Mouse (Mus musculus) ES-E14 (cell line): ENCODE measurements around the gene 6030445D17Rik. TPM values are rescaled to one million over a fixed set of nuclear protein-coding genes. Genes with fewer than 3 reads are reported as not detected.

ENCODE experiments used
- DNase-seq: peaks from one replicate; pipeline ENCODE4 v3.0.0-alpha.2; 2013; ENCODE audit warnings: low read depth, low spot score
- H3K27ac ChIP-seq: 2 replicates; pipeline ENCODE4 v1.5.1; 2012; ENCODE audit warnings: low read depth, mild to moderate bottlenecking, low read length, moderate library complexity, mixed read lengths; ENCODE audit not compliant: poor library complexity, insufficient read depth, severe bottlenecking
- H3K36me3 ChIP-seq: 2 replicates; pipeline ENCODE4 v1.6.1; 2012; ENCODE audit warnings: mild to moderate bottlenecking, low read length, moderate library complexity, mixed read lengths; ENCODE audit not compliant: control insufficient read depth, poor library complexity, insufficient read depth, severe bottlenecking
- H3K4me1 ChIP-seq, 2 experiments: fragments of 150-350 bp in 1 of 2; sonication (generic) in 1 of 2; 2 replicates each; pipeline ENCODE4 v1.6.1; 2012; ENCODE audit warnings: low read length in 2 of 2, mild to moderate bottlenecking in 1 of 2, mixed read lengths in 1 of 2; ENCODE audit not compliant: control insufficient read depth in 2 of 2, insufficient read depth in 2 of 2, poor library complexity in 1 of 2
- H3K4me3 ChIP-seq, 2 experiments: fragments of 150-350 bp in 1 of 2; sonication (generic) in 1 of 2; 2 replicates each; pipeline ENCODE4 v1.5.1; 2012; ENCODE audit warnings: low read length in 2 of 2, low read depth in 1 of 2, mild to moderate bottlenecking in 1 of 2, mixed read lengths in 1 of 2; ENCODE audit not compliant: insufficient read depth in 1 of 2, poor library complexity in 1 of 2, severe bottlenecking in 1 of 2
- H3K9ac ChIP-seq: 2 replicates; pipeline ENCODE4 v1.6.1; 2012; ENCODE audit warnings: low read depth, mild to moderate bottlenecking, low read length, mixed read lengths; ENCODE audit not compliant: poor library complexity, insufficient read depth, severe bottlenecking
- H3K9me3 ChIP-seq: fragments of 150-350 bp; sonication (generic); 2 replicates; pipeline ENCODE4 v1.6.1; 2012; ENCODE audit warnings: low read depth, mild to moderate bottlenecking, low read length; ENCODE audit not compliant: control insufficient read depth, insufficient read depth
- CHD2 ChIP-seq: IDR thresholded peaks from 2 replicates; pipeline ENCODE4 v1.6.1; 2014; ENCODE audit warnings: mild to moderate bottlenecking, low read depth, low read length, inconsistent platforms
- HCFC1 ChIP-seq: IDR thresholded peaks from 2 replicates; pipeline ENCODE4 v1.6.1; 2012; ENCODE audit warnings: low read length, inconsistent platforms, borderline replicate concordance; ENCODE audit not compliant: insufficient read depth
- MAFK ChIP-seq: IDR thresholded peaks from 2 replicates; pipeline ENCODE4 v1.6.1; 2014; ENCODE audit warnings: mild to moderate bottlenecking, low read depth, low read length, inconsistent platforms; ENCODE audit not compliant: insufficient read depth
- ZC3H11A ChIP-seq: IDR thresholded peaks from 2 replicates; pipeline ENCODE4 v1.6.1; 2012; ENCODE audit warnings: low read depth, mild to moderate bottlenecking, inconsistent platforms, low read length, borderline replicate concordance
- ZNF384 ChIP-seq: IDR thresholded peaks from 2 replicates; pipeline ENCODE4 v1.6.1; 2012; ENCODE audit warnings: low read depth, low read length, inconsistent platforms
- in situ Hi-C, 2 experiments: fragments of 600-800 bp; cut with MboI; formaldehyde crosslinking; loops; one replicate each; pipeline ENCODE4 v1.15.1; 2025; ENCODE audit warnings: low sequenced_read_pairs in 2 of 2, inconsistent platforms in 1 of 2; ENCODE audit not compliant: unreplicated experiment in 2 of 2
- total RNA-seq: library from RNA; depleted of rRNA; stranded (reverse); fragments of 300-350 nt; gene quantifications from 2 replicates; pipeline ENCODE4 v1.2.3, GENCODE M21; 2012; rRNA removed

Gene 6030445D17Rik
- total RNA-seq, 1 experiment: 0.89 TPM

DNA sequence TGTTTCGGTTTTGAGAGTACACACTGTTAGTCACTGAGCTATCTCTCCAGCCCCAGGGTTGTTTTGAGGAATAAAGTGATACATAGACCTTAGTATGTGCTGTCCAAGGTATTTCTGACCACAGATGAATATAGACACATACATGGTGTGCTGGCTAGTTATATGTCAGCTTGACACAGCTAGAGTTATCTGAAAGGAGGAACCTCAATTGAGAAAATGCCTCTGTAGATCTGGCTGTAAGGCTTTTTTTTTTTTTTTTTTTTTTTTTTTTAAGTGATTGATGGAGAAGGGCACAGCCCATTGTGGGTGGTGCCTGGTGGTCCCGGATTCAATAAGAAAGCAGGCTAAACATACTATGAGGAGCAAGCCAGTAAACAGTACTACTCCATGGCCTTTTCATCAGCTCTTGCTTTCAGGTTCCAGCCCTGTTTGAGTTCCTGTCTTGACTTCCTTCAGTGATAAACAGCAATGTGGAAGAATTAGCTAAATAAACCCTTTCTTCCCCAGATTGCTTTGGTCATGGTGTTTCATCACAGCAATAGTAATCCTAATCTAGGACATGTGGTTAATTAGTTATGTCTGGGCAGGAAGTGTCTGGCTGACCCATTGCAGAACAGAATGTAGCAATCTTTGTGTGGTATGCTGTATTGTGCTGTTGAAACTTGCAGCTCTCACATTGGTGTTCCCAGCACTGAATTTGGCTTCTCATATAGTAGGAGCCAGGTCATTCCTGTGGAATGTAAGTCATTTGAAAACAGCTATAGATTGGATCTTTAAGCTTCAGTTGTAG lies 43.6 kb downstream of the 6030445D17Rik start:
- Histone ChIP-seq H3K36me3 (no peaks in the 10 kb centered on the region), H3K9ac (no peak overlapping the region), H3K9me3 (no peaks in the 10 kb centered on the region), H3K4me3 (no peak overlapping the region), H3K4me1 (no peaks in the 10 kb centered on the region), H3K27ac (no peak overlapping the region)
- TF ChIP-seq ZC3H11A (no peak), MAFK (no peak), ZNF384 (peak; percentile 76), HCFC1 (no peak)
- in situ Hi-C loops: no loop called here
- DNase-seq: no peak

DNA sequence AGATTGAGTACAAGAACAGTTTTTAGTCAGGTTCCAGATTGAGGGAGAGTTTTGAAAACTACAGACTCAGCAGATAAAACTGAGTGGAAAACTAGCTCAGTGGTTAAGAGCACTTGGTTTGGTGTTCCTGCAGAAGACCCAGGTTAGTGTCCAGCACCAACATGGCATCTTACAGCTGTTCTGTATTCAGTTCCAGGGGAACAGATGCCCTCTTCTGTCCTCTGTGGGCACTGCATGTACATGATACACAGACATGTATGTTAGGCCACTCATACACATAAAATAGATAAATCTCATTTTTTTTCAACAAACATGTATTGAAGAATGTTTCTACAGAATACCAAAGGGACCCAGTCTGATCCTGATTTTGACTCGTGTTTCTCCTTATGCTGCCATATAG lies 47.8 kb downstream of the 6030445D17Rik start:
- Histone ChIP-seq H3K36me3 (no peaks in the 10 kb centered on the region), H3K27ac (no peak overlapping the region), H3K4me1 (peaks cover 0 to 4% of the 10 kb centered on the region in 2 experiments; a peak in 1 of 4 replicates), H3K9me3 (no peaks in the 10 kb centered on the region), H3K9ac (no peak overlapping the region), H3K4me3 (no peak overlapping the region)
- in situ Hi-C loops: no loop called here
- no peak for TF ChIP-seq MAFK
- TF ChIP-seq ZC3H11A: peak; percentile 9; the same call in 1 of the 2 replicates
- DNase-seq: no peak

DNA sequence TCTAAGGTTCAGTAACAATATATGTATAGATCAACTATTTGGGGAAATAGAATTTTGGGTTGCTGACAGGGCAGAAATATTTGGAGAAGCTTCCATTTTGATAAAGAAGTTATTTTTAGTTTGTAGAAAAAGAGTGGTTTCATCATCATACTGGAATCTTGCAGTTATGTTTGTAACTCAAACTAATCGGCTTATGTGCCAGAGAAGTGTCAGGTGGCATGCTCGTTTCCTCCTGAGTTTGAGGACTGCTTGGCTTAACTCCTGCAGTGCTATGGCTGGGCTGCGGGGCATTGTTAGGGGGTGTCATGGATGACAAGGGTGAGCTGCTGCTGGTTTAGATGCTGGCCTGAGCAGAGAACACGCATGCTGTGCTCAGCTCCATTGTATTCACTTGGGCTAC lies 49.7 kb downstream of the 6030445D17Rik start:
- no peak for DNase-seq
- Histone ChIP-seq H3K4me3 (no peak overlapping the region), H3K9me3 (no peaks in the 10 kb centered on the region), H3K36me3 (no peaks in the 10 kb centered on the region), H3K9ac (no peak overlapping the region), H3K27ac (no peak overlapping the region), H3K4me1 (peaks cover 0 to 4% of the 10 kb centered on the region in 2 experiments; a peak in 1 of 4 replicates)
- no peak for TF ChIP-seq ZNF384
- no peak for TF ChIP-seq ZC3H11A
- no peak for TF ChIP-seq HCFC1
- no peak for TF ChIP-seq MAFK
- no peak for TF ChIP-seq CHD2
- in situ Hi-C loops: no loop called here

DNA sequence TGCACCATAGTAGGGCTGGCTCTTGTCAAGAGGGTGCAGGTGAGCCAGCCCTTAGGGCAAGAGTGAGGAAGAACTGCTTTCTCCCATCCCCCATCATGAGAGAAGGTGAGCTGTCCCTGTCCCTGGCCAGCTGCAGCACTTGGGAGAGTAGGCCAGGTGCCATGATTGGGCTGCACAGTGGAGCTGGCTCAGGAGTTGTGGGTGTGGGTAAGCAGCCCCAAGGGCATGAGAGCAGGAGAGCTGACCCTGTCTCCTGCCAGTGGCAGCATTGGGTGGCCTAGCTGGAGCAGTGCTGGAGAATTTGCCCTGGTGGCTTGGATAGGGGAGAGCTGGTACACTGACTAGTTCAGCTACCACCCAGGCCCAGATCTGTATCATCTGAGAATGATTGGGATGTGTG lies 50.9 kb downstream of the 6030445D17Rik start:
- Histone ChIP-seq H3K9me3 (no peaks in the 10 kb centered on the region), H3K9ac (no peak overlapping the region), H3K4me3 (no peak overlapping the region), H3K36me3 (no peaks in the 10 kb centered on the region), H3K4me1 (peaks cover 0 to 4% of the 10 kb centered on the region in 2 experiments; a peak in 1 of 4 replicates), H3K27ac (no peak overlapping the region)
- no peak for DNase-seq
- in situ Hi-C loops: no loop called here
- TF ChIP-seq HCFC1 (no peak), MAFK (no peak), ZC3H11A (no peak), ZNF384 (no peak), CHD2 (no peak)

Other genes with a start within 250 kb of the 6030445D17Rik start
- 75.1 and 104 TPM in 2 replicates for gene Tcea3, start 214.5 kb upstream of the 6030445D17Rik start, total RNA-seq
- gene Zfp46, start 177.6 kb upstream of the 6030445D17Rik start, total RNA-seq: 5.8 and 6.1 TPM in 2 replicates
- gene Hnrnpr, start 151.3 kb upstream of the 6030445D17Rik start, total RNA-seq: 58.1 and 73.4 TPM in 2 replicates
- gene Htr1d, start 38.7 kb upstream of the 6030445D17Rik start, total RNA-seq: 0.32 and 1.5 TPM in 2 replicates
- gene Luzp1, start 7.5 kb downstream of the 6030445D17Rik start, total RNA-seq: 34.6 and 41.0 TPM in 2 replicates
- 120 and 124 TPM in 2 replicates for gene Kdm1a, start 140.5 kb downstream of the 6030445D17Rik start, total RNA-seq
- gene Tex46, start 148.2 kb downstream of the 6030445D17Rik start, total RNA-seq: not detected in 2 replicates
- not detected in 2 replicates for gene Lactbl1, start 160.4 kb downstream of the 6030445D17Rik start, total RNA-seq